Mouse (Mus musculus) myocyte (in vitro differentiated cells): Measurements from ENCODE around the gene Kcnn3. TPM values are rescaled to one million over a fixed set of nuclear protein-coding genes. Genes with fewer than 3 reads are reported as not detected.

Source experiments
- H3K27me3 ChIP-seq: one replicate; pipeline ENCODE4 v1.6.1; 2011; ENCODE audit not compliant: control insufficient read depth, insufficient read depth, insufficient read length
- H3K36me3 ChIP-seq: one replicate; pipeline ENCODE4 v1.6.1; 2011; ENCODE audit not compliant: control insufficient read depth, insufficient read depth
- H3K4me2 ChIP-seq: one replicate; pipeline ENCODE4 v1.6.1; 2011; ENCODE audit warnings: low read depth, control low read depth
- H3K4me3 ChIP-seq: one replicate; pipeline ENCODE4 v1.5.1; 2011; ENCODE audit warnings: mild to moderate bottlenecking, control low read depth, moderate library complexity
- H3K79me2 ChIP-seq: one replicate; pipeline ENCODE4 v1.6.1; 2011; ENCODE audit not compliant: control insufficient read depth, insufficient read depth
- H3ac ChIP-seq: one replicate; pipeline ENCODE4 v1.6.1; 2011; ENCODE audit not compliant: control insufficient read depth, insufficient read length
- CEBPB ChIP-seq: IDR thresholded peaks from 2 replicates; pipeline ENCODE4 v1.6.1; 2011; ENCODE audit warnings: mild to moderate bottlenecking, moderate library complexity; ENCODE audit not compliant: poor library complexity, insufficient read depth, severe bottlenecking
- E2F4 ChIP-seq: IDR thresholded peaks from one replicate; pipeline ENCODE4 v1.6.1; 2011; ENCODE audit warnings: mild to moderate bottlenecking, control low read depth, moderate library complexity; ENCODE audit not compliant: insufficient read depth
- MAX ChIP-seq: IDR thresholded peaks from one replicate; pipeline ENCODE4 v1.6.1; 2011; ENCODE audit warnings: low read depth, mild to moderate bottlenecking, control low read depth
- MYOD1 ChIP-seq, 3 experiments: IDR thresholded peaks; one replicate each; pipeline ENCODE4 v1.6.1; 2011; ENCODE audit warnings: control low read depth in 2 of 3, low read depth in 2 of 3, mild to moderate bottlenecking in 2 of 3, moderate library complexity in 1 of 3; ENCODE audit not compliant: insufficient read length in 2 of 3, control insufficient read depth in 1 of 3
- MYOG ChIP-seq, 3 experiments: IDR thresholded peaks; one replicate each; pipeline ENCODE4 v1.6.1; 2011; ENCODE audit warnings: control low read depth in 2 of 3, low read depth in 2 of 3, mild to moderate bottlenecking in 2 of 3; ENCODE audit not compliant: insufficient read length in 2 of 3, control insufficient read depth in 1 of 3, insufficient read depth in 1 of 3
- POLR2A ChIP-seq: IDR thresholded peaks from one replicate; pipeline ENCODE4 v1.6.1; 2011; ENCODE audit warnings: low read depth, mild to moderate bottlenecking, control low read depth, moderate library complexity; ENCODE audit not compliant: insufficient read length
- POLR2AphosphoS2 ChIP-seq: IDR thresholded peaks from one replicate; pipeline ENCODE4 v1.6.1; 2011; ENCODE audit warnings: low read depth, control low read depth; ENCODE audit not compliant: insufficient read length
- REST ChIP-seq: IDR thresholded peaks from one replicate; pipeline ENCODE4 v1.6.1; 2011; ENCODE audit warnings: mild to moderate bottlenecking, control low read depth, moderate library complexity; ENCODE audit not compliant: insufficient read depth, insufficient read length
- SRF ChIP-seq: IDR thresholded peaks from one replicate; pipeline ENCODE4 v1.6.1; 2011; ENCODE audit warnings: low read depth; ENCODE audit not compliant: control insufficient read depth, insufficient read length
- TCF12 ChIP-seq: IDR thresholded peaks from one replicate; pipeline ENCODE4 v1.6.1; 2011; ENCODE audit warnings: mild to moderate bottlenecking, control low read depth; ENCODE audit not compliant: poor library complexity, insufficient read depth, severe bottlenecking
- TCF3 ChIP-seq: IDR thresholded peaks from one replicate; pipeline ENCODE4 v1.6.1; 2011; ENCODE audit warnings: low read depth, control low read depth; ENCODE audit not compliant: insufficient read length
- USF1 ChIP-seq: IDR thresholded peaks from one replicate; pipeline ENCODE4 v1.6.1; 2011; ENCODE audit warnings: low read depth, mild to moderate bottlenecking, control low read depth, moderate library complexity
- polyA plus RNA-seq: library from polyadenylated mRNA; unstranded; fragments of >200 nt; fragmentation: generic; extraction: Trizol; gene quantifications from one replicate; pipeline ENCODE4 v1.2.1, GENCODE M21; 2012; ENCODE audit warnings: missing spikeins

The Kcnn3 gene
- polyA plus RNA-seq, 1 experiment = 0.68 TPM

DNA sequence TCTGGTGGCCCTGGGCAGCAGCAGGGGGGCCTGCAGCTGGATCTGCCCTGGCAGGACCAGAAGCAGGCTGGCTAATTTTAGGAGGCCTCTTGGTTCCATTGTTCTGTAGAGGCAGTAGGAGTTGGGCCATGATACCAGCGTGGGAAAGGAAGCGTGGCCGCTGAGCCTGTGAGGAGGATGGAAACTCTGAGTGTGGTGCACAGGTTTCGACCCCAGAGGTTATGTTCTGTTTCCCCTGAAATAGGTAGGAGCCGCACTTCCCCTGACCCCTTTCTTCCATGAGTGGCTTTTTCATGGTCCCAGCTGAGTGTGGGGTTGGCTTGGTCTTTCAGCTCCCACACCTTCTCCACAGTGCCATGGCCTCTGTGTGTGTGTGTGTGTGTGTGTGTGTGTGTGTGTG is 28.4 kb upstream of the Kcnn3 start:
- Histone ChIP-seq H3K4me3 (no peak overlapping the region), H3ac (no peak overlapping the region), H3K36me3 (no peaks in the 10 kb centered on the region), H3K79me2 (no peaks in the 10 kb centered on the region), H3K27me3 (peaks cover 74% of the 10 kb centered on the region), H3K4me2 (no peak overlapping the region)
- TF ChIP-seq SRF = no peak
- TF ChIP-seq POLR2AphosphoS2 = no peak
- no peak for TF ChIP-seq CEBPB
- TF ChIP-seq MYOG (IDR thresholded peaks at IDR 0.05; ENCODE audit: control insufficient read depth in 1 of 3, insufficient read depth in 1 of 3, insufficient read length in 2 of 3, low read depth in 2 of 3) = no peak
- no peak for TF ChIP-seq TCF12
- TF ChIP-seq USF1 = no peak
- no peak for TF ChIP-seq E2F4
- no peak for TF ChIP-seq MYOD1 (IDR thresholded peaks at IDR 0.05; ENCODE audit: control insufficient read depth in 1 of 3, insufficient read length in 2 of 3, low read depth in 2 of 3)
- TF ChIP-seq TCF3 = no peak
- TF ChIP-seq MAX = no peak
- TF ChIP-seq REST = no peak
- no peak for TF ChIP-seq POLR2A

DNA sequence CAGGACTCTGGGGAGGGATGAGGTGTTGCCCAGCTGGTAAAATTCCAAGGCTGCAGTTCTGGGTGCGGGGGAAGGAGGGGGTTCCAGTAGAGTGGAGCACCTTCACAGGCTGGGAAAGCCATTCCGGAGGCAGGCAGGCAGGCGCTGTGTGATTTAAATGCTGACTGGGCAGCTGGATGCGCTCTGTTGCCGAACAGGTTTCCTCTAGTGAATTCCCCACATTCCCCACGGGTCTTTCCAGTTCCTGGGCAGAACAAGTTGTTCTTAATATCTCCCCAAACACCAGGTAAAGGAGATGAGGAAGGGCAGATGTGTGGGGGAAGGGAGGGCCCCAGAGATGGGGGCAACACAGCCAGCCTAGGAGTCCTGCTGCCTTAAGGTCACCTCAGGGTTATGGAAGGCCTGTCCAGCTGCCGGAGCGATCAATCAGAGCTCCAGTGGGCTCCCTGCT is 27.2 kb upstream of the Kcnn3 start:
- Histone ChIP-seq H3K79me2 (no peaks in the 10 kb centered on the region), H3K4me2 (no peak overlapping the region), H3K4me3 (no peak overlapping the region), H3ac (no peak overlapping the region), H3K27me3 (peaks cover 64% of the 10 kb centered on the region), H3K36me3 (no peaks in the 10 kb centered on the region)
- no peak for TF ChIP-seq MAX
- TF ChIP-seq POLR2A = no peak
- no peak for TF ChIP-seq TCF3
- TF ChIP-seq E2F4 = no peak
- TF ChIP-seq TCF12 = no peak
- TF ChIP-seq MYOD1 (IDR thresholded peaks at IDR 0.05; ENCODE audit: control insufficient read depth in 1 of 3, insufficient read length in 2 of 3, low read depth in 2 of 3) = no peak
- TF ChIP-seq POLR2AphosphoS2 = no peak
- no peak for TF ChIP-seq CEBPB
- TF ChIP-seq MYOG (IDR thresholded peaks at IDR 0.05; ENCODE audit: control insufficient read depth in 1 of 3, insufficient read depth in 1 of 3, insufficient read length in 2 of 3, low read depth in 2 of 3) = no peak
- TF ChIP-seq SRF = no peak
- no peak for TF ChIP-seq USF1
- no peak for TF ChIP-seq REST

DNA sequence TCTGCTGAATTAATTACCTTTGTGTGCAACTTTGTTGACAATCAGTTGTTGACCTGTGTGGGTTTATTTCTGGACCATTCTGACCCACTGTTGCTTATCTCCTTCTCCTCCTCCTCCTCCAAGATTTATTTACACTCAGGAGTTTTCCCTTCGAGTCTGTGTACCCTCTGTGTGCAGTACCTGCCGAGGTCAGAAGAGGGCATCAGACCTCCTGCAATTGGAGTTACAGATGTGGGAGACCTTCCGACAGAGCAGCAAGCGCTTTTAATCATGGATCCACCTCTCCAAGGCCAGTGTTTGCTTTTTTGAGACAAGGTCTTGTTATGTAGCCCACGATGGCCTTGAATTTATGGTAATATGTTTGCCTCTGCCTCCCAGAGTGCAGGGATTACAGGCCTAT is 25.3 kb upstream of the Kcnn3 start:
- Histone ChIP-seq H3K4me3 (no peak overlapping the region), H3K27me3 (peaks cover 51% of the 10 kb centered on the region), H3K36me3 (no peaks in the 10 kb centered on the region), H3K4me2 (no peak overlapping the region), H3ac (no peak overlapping the region), H3K79me2 (no peaks in the 10 kb centered on the region)
- no peak for TF ChIP-seq MYOD1 (IDR thresholded peaks at IDR 0.05; ENCODE audit: control insufficient read depth in 1 of 3, insufficient read length in 2 of 3, low read depth in 2 of 3)
- no peak for TF ChIP-seq REST
- TF ChIP-seq USF1 = no peak
- TF ChIP-seq MYOG (IDR thresholded peaks at IDR 0.05; ENCODE audit: control insufficient read depth in 1 of 3, insufficient read depth in 1 of 3, insufficient read length in 2 of 3, low read depth in 2 of 3) = no peak
- no peak for TF ChIP-seq POLR2A
- TF ChIP-seq E2F4 = no peak
- TF ChIP-seq TCF3 = no peak
- TF ChIP-seq SRF = no peak

DNA sequence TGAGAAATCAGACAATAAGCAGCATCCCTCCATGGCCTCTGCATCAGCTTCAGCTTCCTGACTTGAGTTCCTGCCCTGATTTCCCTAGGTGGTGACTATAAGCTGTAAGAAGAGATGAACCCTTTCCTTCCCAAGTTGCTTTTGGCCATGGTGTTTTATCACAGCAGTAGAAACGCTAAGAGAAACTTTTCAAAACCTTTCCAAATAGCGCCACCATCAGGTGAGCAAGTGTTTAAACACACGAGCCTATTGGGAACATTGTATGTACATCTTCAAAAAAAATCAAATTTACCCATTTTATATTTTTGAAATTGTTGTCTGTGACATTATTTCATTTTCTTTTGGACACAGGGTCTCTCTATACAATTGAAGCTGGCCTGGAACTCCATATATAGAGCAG is 23.6 kb upstream of the Kcnn3 start:
- peaks cover 34% of the 10 kb centered on the region for H3K27me3 ChIP-seq
- TF ChIP-seq MAX = no peak
- TF ChIP-seq POLR2A = no peak
- TF ChIP-seq TCF3 = no peak
- no peak overlapping the region for H3ac ChIP-seq
- no peak overlapping the region for H3K4me3 ChIP-seq
- H3K4me2 ChIP-seq = no peak overlapping the region
- H3K36me3 ChIP-seq = no peaks in the 10 kb centered on the region
- H3K79me2 ChIP-seq = no peaks in the 10 kb centered on the region

DNA sequence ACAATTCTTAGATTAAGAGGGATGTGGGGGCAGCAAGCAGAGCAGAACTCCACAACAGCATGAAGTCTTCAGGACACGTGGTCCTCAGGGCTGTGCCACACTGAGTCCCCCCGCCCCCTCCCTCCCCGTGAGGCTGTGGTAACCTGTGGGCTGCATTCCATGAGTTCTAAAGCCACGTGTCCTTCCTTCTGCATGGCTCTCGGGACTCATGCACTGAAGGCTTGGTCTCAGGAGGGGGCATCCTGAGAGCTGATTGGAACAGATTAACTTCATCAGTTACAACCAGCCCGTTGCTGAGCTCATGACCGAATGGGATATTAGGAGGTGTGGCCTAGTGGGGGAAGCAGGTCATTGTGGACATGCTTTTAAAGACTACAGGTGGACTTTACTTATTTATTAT is 20.3 kb upstream of the Kcnn3 start:
- Histone ChIP-seq H3K79me2 (no peaks in the 10 kb centered on the region), H3ac (no peak overlapping the region), H3K36me3 (no peaks in the 10 kb centered on the region), H3K4me2 (no peak overlapping the region), H3K4me3 (no peak overlapping the region), H3K27me3 (peaks cover 28% of the 10 kb centered on the region)
- TF ChIP-seq MYOG (IDR thresholded peaks at IDR 0.05; ENCODE audit: control insufficient read depth in 1 of 3, insufficient read depth in 1 of 3, insufficient read length in 2 of 3, low read depth in 2 of 3) (no peak), TCF12 (no peak), MAX (no peak), POLR2AphosphoS2 (no peak), USF1 (no peak), SRF (no peak), REST (no peak), CEBPB (no peak), TCF3 (no peak), MYOD1 (IDR thresholded peaks at IDR 0.05; ENCODE audit: control insufficient read depth in 1 of 3, insufficient read length in 2 of 3, low read depth in 2 of 3) (no peak)
